Mouse (Mus musculus) forebrain, embryonic 14.5 days (tissue): ENCODE data around the gene R3hdm2. TPM values are rescaled to one million over a fixed set of nuclear protein-coding genes. Genes with fewer than 3 reads are reported as not detected.

Experiments used
- ATAC-seq: fragments of 200-750 bp; cut with Nextera tagmentation; 2 replicates; pipeline ENCODE4 v1.8.0; 2017; ENCODE audit warnings: mild to moderate bottlenecking, moderate library complexity
- DNase-seq: peaks from one replicate; pipeline ENCODE4 v3.0.0-alpha.2; 2015; ENCODE audit warnings: low spot score
- H3K27ac ChIP-seq: fragments of 300-500 bp; sonication (generic); 2 replicates; pipeline ENCODE4 v1.5.1; 2014; ENCODE audit warnings: low read depth, mild to moderate bottlenecking, control low read depth, low read length, moderate library complexity
- H3K27me3 ChIP-seq: fragments of 300-500 bp; sonication (generic); replicated peaks from 2 replicates; pipeline ENCODE4 v1.6.1; 2014; ENCODE audit warnings: low read length, control low read depth, mixed read lengths; ENCODE audit not compliant: control insufficient read depth, insufficient read depth
- H3K36me3 ChIP-seq: fragments of 300-500 bp; sonication (generic); 2 replicates; pipeline ENCODE4 v1.6.1; 2014; ENCODE audit warnings: low read length, control low read depth; ENCODE audit not compliant: control insufficient read depth, insufficient read depth
- H3K4me1 ChIP-seq: fragments of 300-500 bp; sonication (generic); 2 replicates; pipeline ENCODE4 v1.6.1; 2014; ENCODE audit warnings: antibody characterized with exemption, low read length, control low read depth; ENCODE audit not compliant: control insufficient read depth, insufficient read depth
- H3K4me2 ChIP-seq: fragments of 300-500 bp; sonication (generic); 2 replicates; pipeline ENCODE4 v1.6.1; 2014; ENCODE audit warnings: mild to moderate bottlenecking, control low read depth, low read length
- H3K4me3 ChIP-seq: fragments of 300-500 bp; sonication (generic); 2 replicates; pipeline ENCODE4 v1.5.1; 2014; ENCODE audit warnings: low read depth, low read length, control low read depth
- H3K9ac ChIP-seq: fragments of 300-500 bp; sonication (generic); 2 replicates; pipeline ENCODE4 v1.6.1; 2014; ENCODE audit warnings: mild to moderate bottlenecking, low read length, control low read depth, moderate library complexity
- H3K9me3 ChIP-seq: fragments of 300-500 bp; sonication (generic); replicated peaks from 2 replicates; pipeline ENCODE4 v1.6.1; 2016; ENCODE audit warnings: low read length, control low read depth, mixed read lengths; ENCODE audit not compliant: control insufficient read depth
- WGBS: fragments of 180-500 bp; shearing (Covaris S2); extraction: QIAGEN DNeasy Blood & Tissue Kit; methylation state at CpG from one replicate; pipeline ENCODE4 v1.1.7; 2014; 5-methylcytosine and 5-hydroxymethylcytosine counted together
- polyA plus RNA-seq: library from polyadenylated mRNA; unstranded; fragments of >200 nt; fragmentation: Nextera tagmentation; extraction: Ambion mirVana; gene quantifications from 2 replicates; pipeline ENCODE4 v1.2.1, GENCODE M21; 2014

R3hdm2 gene
- polyA plus RNA-seq, 1 experiment from 2014 or later: 24.2 TPM

DNA sequence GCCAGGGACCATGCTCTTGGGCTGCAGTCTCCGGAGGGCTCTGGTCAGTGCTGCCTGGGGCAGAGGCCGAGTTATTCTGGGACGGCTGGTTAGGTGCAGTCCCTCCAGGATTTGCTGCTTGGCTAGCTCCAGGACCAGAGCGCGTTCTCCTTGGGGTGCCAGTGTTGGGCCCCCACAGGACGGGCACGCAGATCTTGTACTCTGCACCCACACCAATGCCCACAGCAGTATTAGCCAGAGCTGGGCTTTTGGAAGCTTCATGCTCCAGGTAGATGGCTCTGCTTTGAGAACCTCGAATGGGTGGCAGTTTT is 28.9 kb upstream of the R3hdm2 start:
- H3K4me2 ChIP-seq: no peak overlapping the region
- ATAC-seq: no peak
- H3K27ac ChIP-seq: no peak overlapping the region
- no peaks in the 10 kb centered on the region for H3K9me3 ChIP-seq
- H3K36me3 ChIP-seq: no peaks in the 10 kb centered on the region
- H3K9ac ChIP-seq: no peak overlapping the region
- no peaks in the 10 kb centered on the region for H3K4me1 ChIP-seq
- DNase-seq: no peak
- no peaks in the 10 kb centered on the region for H3K27me3 ChIP-seq
- no peak overlapping the region for H3K4me3 ChIP-seq
- 84% methylated on average over 8 of the region's 8 CpGs for WGBS

DNA sequence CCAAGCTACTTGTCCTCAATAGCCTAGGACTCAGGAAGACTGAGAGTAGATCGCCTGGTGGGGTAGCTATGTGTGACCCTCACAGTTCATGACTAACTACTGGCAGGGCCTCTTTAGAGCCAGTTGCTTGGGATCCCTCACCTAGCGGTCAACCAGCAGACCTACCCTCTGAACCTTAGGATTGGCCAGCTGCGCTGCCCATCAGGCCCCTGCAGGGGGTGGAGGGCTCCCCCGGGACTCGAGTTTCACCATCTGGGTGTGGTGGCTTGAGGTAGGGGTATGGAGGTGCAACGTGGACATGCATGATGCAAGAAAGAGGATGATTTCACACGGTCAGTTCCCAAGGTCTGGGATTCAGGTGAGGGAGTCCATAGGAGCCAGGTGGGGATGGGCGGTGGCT is 28.4 kb upstream of the R3hdm2 start:
- no peaks in the 10 kb centered on the region for H3K9me3 ChIP-seq
- no peaks in the 10 kb centered on the region for H3K36me3 ChIP-seq
- H3K4me3 ChIP-seq: no peak overlapping the region
- H3K4me2 ChIP-seq: no peak overlapping the region
- no peak for ATAC-seq
- DNase-seq: no peak
- H3K27me3 ChIP-seq: no peaks in the 10 kb centered on the region
- no peak overlapping the region for H3K27ac ChIP-seq
- no peak overlapping the region for H3K9ac ChIP-seq
- no peaks in the 10 kb centered on the region for H3K4me1 ChIP-seq
- 76% methylated on average over 8 of the region's 8 CpGs for WGBS

DNA sequence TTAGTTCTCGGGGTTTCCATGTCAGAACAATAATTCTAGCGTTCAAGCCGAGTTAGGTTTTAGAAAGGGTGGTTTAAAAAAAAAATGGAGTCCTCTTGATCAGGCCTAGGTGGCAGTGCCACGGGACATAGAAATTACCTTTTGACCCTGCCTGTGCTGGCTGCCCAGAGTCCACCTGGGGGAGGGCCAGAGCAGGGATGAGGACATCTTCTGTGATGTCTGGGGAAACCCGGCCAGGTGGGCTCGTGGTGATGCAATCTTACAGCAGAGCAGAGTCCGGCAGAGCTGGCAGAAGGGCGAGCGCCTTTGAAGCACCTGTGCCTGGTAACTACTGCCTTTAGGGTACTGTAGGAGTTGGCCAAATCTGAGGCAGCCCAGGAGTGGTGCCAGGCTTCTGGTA is 27.9 kb upstream of the R3hdm2 start:
- H3K27ac ChIP-seq: no peak overlapping the region
- H3K9ac ChIP-seq: no peak overlapping the region
- H3K4me3 ChIP-seq: no peak overlapping the region
- no peaks in the 10 kb centered on the region for H3K9me3 ChIP-seq
- no peak overlapping the region for H3K4me2 ChIP-seq
- H3K27me3 ChIP-seq: no peaks in the 10 kb centered on the region
- ATAC-seq: no peak
- no peaks in the 10 kb centered on the region for H3K36me3 ChIP-seq
- no peaks in the 10 kb centered on the region for H3K4me1 ChIP-seq
- 93% methylated on average over 9 of the region's 9 CpGs for whole genome bisulfite sequencing
- no peak for DNase-seq

DNA sequence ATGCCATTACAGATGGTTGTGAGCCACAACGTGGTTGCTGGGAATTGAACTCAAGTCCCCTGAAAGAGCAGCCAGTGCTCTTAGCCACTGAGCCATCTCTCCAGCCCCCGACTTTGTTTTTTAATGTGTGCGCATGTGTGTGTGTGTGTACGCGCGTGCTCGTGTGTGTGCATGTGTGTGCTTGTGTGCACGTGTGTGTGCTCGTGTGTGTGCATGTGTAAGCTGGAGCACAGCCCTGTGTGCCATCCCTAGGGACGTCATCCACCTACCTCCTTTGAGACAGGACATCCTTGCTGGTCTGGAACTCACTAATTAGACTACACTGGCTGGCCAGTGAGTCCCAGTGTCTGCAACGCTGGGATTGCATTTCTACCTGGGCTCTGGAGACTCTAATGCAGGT is 27.4 kb upstream of the R3hdm2 start:
- Histone ChIP-seq H3K27ac (no peak overlapping the region), H3K9me3 (no peaks in the 10 kb centered on the region), H3K36me3 (no peaks in the 10 kb centered on the region), H3K4me3 (no peak overlapping the region), H3K4me1 (no peaks in the 10 kb centered on the region), H3K9ac (no peak overlapping the region), H3K27me3 (no peaks in the 10 kb centered on the region), H3K4me2 (no peak overlapping the region)
- DNase-seq (no peak), ATAC-seq (no peak)
- WGBS: 91% methylated on average over 11 of the region's 11 CpGs

DNA sequence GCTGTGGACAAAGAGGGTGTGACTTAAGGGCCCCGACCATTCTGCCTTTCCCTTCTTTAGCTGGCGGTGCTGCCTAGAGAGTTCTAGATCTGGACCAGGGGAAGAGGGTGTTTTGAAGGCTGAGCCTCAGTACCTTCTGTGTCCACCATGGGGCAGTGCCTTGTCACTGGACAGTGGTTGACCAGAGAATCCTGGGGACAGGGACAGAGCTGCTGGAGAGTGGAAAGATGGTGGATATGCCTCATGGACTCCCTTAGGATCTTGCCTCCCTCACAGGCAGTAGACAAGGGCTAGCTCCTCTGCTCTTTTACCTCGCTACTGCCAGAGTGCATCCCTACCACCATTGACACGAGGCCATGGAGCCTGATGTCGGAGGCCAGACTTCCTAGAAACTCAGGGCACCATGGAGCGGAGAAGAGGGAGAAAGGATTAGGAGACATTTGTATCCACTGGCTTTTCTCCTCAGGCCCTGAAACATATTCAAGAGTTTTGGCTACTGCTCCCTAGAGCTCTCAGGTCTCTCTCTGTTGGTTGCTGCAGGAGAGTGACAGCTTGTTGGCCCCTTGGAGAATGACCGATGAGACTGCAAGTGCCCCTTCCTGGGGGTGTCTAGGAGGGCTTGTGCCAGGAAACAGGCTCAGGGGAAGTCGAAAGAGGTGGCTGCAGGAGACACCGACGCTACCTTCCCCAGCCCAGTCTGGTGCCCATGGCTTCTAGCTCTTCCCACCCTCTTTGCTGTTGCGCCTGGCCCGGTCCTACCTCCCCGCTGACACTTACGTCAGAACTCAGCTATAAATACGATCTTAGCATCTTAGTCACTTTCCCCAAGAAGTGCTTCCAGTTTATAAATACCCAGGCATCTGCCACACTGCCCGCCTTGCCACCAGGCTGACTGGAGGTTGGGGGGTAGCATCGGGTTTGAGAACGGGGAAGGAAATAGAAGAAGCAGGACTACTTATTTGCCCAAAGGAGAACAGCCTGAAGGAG is 25.9 kb upstream of the R3hdm2 start, which contains the start of gene Inhbe:
Inhbe (minus strand) TSS at position 503 of the 987 bp plus-strand sequence.
- 86% methylated on average over 18 of the region's 18 CpGs for WGBS
- no peak for ATAC-seq

DNA sequence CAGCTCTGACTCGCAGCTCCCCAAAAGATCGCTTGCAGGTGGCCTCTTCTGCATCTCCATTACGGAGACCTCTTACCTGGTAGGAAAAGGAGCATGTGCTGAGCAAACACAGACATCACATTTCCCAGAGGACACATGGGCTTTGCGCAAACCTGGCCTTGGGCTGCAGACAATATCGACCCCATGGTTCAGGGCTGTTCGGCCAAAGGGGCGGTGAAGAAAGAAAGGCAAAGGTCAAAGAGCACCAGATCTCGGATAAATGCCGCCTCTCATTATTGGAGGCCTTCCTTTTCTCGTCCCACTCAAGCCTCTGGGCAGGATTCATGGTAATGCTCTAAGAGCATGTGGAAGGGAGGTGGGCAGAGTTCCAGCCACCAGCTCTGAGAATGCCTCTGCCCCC is 24.8 kb upstream of the R3hdm2 start:
- no peaks in the 10 kb centered on the region for H3K36me3 ChIP-seq
- ATAC-seq: no peak
- H3K9me3 ChIP-seq: no peaks in the 10 kb centered on the region
- no peaks in the 10 kb centered on the region for H3K27me3 ChIP-seq
- WGBS: 70% methylated on average over 10 of the region's 10 CpGs
- H3K4me2 ChIP-seq: no peak overlapping the region
- H3K4me3 ChIP-seq: no peak overlapping the region
- no peak overlapping the region for H3K9ac ChIP-seq
- H3K27ac ChIP-seq: no peak overlapping the region
- H3K4me1 ChIP-seq: no peaks in the 10 kb centered on the region
- no peak for DNase-seq

More for the DNA sequence above, 25.9 kb upstream of the R3hdm2 start, which contains the start of gene Inhbe:
- DNase-seq: no peak
- Histone ChIP-seq H3K4me3 (no peak within 1 kb of the TSS), H3K27ac (no peak within 1 kb of the TSS), H3K36me3 (no peaks in the 10 kb centered on the region), H3K4me2 (no peak within 1 kb of the TSS), H3K4me1 (no peaks in the 10 kb centered on the region), H3K9ac (no peak within 1 kb of the TSS), H3K27me3 (no peaks in the 10 kb centered on the region), H3K9me3 (no peaks in the 10 kb centered on the region)

DNA sequence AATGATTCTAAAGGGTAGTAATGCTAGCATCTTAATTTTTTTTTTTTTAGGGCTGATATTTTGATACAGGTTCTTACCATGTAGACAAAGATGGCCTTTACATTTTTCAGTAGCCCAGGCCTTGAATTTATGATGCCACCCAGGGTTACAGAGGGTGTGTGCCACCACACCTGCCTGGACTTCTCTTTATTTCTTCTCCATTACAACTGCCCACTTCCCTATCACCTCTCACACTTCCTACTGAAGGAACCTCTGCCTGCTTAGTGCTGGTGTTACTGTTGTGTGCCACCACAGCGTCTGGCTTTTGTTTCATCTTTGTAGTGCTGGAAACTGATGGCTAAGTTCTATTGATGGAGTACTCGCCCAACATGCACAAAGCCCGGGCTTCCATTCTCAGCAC is 19.4 kb upstream of the R3hdm2 start:
- WGBS: 87% methylated on average over 3 of the region's 3 CpGs
- Histone ChIP-seq H3K9me3 (no peaks in the 10 kb centered on the region), H3K4me1 (no peaks in the 10 kb centered on the region), H3K4me3 (no peak overlapping the region), H3K4me2 (no peak overlapping the region), H3K9ac (no peak overlapping the region), H3K27ac (no peak overlapping the region), H3K27me3 (no peaks in the 10 kb centered on the region), H3K36me3 (no peaks in the 10 kb centered on the region)
- DNase-seq (no peak), ATAC-seq (no peak)

DNA sequence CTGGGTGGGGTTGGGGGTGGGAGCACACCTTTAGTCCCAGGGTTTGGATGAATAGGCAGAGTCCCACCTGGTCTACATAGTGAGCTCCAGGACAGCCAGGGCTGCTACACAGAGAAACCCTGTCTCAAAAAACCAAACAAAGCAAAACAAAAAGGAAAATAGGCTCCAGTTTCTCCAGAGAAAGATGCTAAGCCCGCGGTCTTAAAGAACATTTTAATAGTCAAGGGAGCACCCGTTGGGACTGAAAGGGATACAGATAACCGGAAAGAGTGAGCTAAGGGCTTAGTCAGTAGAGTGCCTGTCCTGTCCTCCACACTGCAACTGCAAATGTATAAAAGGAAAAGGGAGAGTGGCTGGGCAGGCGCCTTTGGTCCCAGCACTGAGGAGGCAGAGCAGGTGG is 13.0 kb upstream of the R3hdm2 start:
- no peak for DNase-seq
- H3K27me3 ChIP-seq: no peaks in the 10 kb centered on the region
- WGBS: 68% methylated on average over 5 of the region's 5 CpGs

DNA sequence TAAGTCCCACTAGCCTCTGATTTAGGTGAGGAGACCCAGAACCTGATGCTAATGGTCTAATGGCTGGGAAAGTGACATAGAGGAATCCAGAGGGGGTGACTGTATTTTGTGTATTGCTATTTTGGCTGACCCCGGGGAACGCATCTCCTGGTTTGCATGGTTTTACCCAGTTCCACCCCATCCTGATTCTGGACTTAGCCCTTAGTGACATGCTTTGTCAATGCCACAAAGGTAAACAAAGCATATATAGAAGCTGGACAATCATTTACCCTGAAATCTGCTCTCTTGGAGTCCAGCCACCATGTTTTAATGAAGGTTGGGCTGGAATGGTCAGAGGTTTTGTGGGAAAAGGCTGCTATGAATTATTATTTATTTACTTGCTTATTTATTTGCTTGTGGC is 11.9 kb upstream of the R3hdm2 start:
- Histone ChIP-seq H3K36me3 (no peaks in the 10 kb centered on the region), H3K27ac (no peak overlapping the region), H3K4me1 (no peaks in the 10 kb centered on the region), H3K4me3 (no peak overlapping the region), H3K27me3 (no peaks in the 10 kb centered on the region), H3K9me3 (no peaks in the 10 kb centered on the region), H3K9ac (no peak overlapping the region), H3K4me2 (no peak overlapping the region)
- 73% methylated on average over 2 of the region's 2 CpGs for WGBS
- DNase-seq (no peak), ATAC-seq (no peak)

More for the DNA sequence above, 13.0 kb upstream of the R3hdm2 start:
- H3K27ac ChIP-seq: no peak overlapping the region
- H3K4me2 ChIP-seq: no peak overlapping the region
- no peaks in the 10 kb centered on the region for H3K9me3 ChIP-seq
- no peaks in the 10 kb centered on the region for H3K36me3 ChIP-seq
- no peak overlapping the region for H3K9ac ChIP-seq
- no peak for ATAC-seq
- H3K4me3 ChIP-seq: no peak overlapping the region
- no peaks in the 10 kb centered on the region for H3K4me1 ChIP-seq
